Mouse (Mus musculus) MEL (cell line): ENCODE measurements at regions not wholly inside any gene's neighbourhood (a gene's known extent, or its start where the extent isn't known, plus 50 kb on each side); places are given as distances from the start of the nearest gene placed in this dataset.

Source experiments
- DNase-seq: peaks from one replicate; pipeline ENCODE4 v3.0.0; 2011; ENCODE audit warnings: low read depth, low spot score
- H3K27ac ChIP-seq: 2 replicates; pipeline ENCODE4 v1.5.1; 2012; ENCODE audit warnings: low read depth, mild to moderate bottlenecking, control low read depth, low read length, moderate library complexity; ENCODE audit not compliant: control insufficient read depth
- H3K27me3 ChIP-seq, 2 experiments: fragments of 150-350 bp in 1 of 2; sonication (generic) in 1 of 2; 2 replicates each; pipeline ENCODE4 v1.6.1; 2012; ENCODE audit warnings: low read length in 2 of 2, mild to moderate bottlenecking in 2 of 2, improper control_type of control experiment in 1 of 2, moderate library complexity in 1 of 2; ENCODE audit not compliant: insufficient read depth in 2 of 2, control insufficient read depth in 1 of 2
- H3K36me3 ChIP-seq, 2 experiments: 2 replicates each; pipeline ENCODE4 v1.6.1; 2012 to 2014; ENCODE audit warnings: low read length in 2 of 2, improper control_type of control experiment in 1 of 2, inconsistent platforms in 1 of 2, mild to moderate bottlenecking in 1 of 2; ENCODE audit not compliant: insufficient read depth in 2 of 2, control insufficient read depth in 1 of 2
- H3K4me1 ChIP-seq, 2 experiments: fragments of 150-350 bp in 1 of 2; sonication (generic) in 1 of 2; 2 replicates each; pipeline ENCODE4 v1.6.1; 2012; ENCODE audit warnings: low read length in 2 of 2, improper control_type of control experiment in 1 of 2, mild to moderate bottlenecking in 1 of 2; ENCODE audit not compliant: insufficient read depth in 2 of 2, control insufficient read depth in 1 of 2
- H3K4me3 ChIP-seq, 2 experiments: fragments of 150-350 bp in 1 of 2; sonication (generic) in 1 of 2; 2 replicates each; pipeline ENCODE4 v1.5.1; 2012; ENCODE audit warnings: low read depth in 2 of 2, low read length in 2 of 2, mild to moderate bottlenecking in 2 of 2, moderate library complexity in 2 of 2, control low read depth in 1 of 2, improper control_type of control experiment in 1 of 2; ENCODE audit not compliant: control insufficient read depth in 1 of 2, insufficient read depth in 1 of 2
- H3K79me2 ChIP-seq: 2 replicates; pipeline ENCODE4 v1.6.1; 2012; ENCODE audit warnings: mild to moderate bottlenecking, low read length, moderate library complexity; ENCODE audit not compliant: control insufficient read depth, poor library complexity, insufficient read depth
- H3K9ac ChIP-seq: 2 replicates; pipeline ENCODE4 v1.6.1; 2012; ENCODE audit warnings: low read depth, mild to moderate bottlenecking, control low read depth, low read length, moderate library complexity; ENCODE audit not compliant: control insufficient read depth, poor library complexity, severe bottlenecking
- H3K9me3 ChIP-seq: fragments of 150-350 bp; sonication (generic); replicated peaks from 2 replicates; pipeline ENCODE4 v1.6.1; 2012; ENCODE audit warnings: mild to moderate bottlenecking, low read length, improper control_type of control experiment, moderate library complexity; ENCODE audit not compliant: insufficient read depth
- E2F4 ChIP-seq: IDR thresholded peaks from 2 replicates; pipeline ENCODE4 v1.6.1; 2011; ENCODE audit warnings: low read depth, low read length, improper control_type of control experiment, borderline replicate concordance
- EP300 ChIP-seq, 2 experiments: IDR thresholded peaks; 2 replicates each; pipeline ENCODE4 v1.6.1; 2011; ENCODE audit warnings: improper control_type of control experiment in 2 of 2, low read length in 2 of 2, low read depth in 1 of 2, mild to moderate bottlenecking in 1 of 2
- GABPA ChIP-seq: IDR thresholded peaks from 2 replicates; pipeline ENCODE4 v1.6.1; 2012; ENCODE audit warnings: low read depth, mild to moderate bottlenecking, inconsistent platforms, low read length, improper control_type of control experiment, moderate library complexity
- HCFC1 ChIP-seq: IDR thresholded peaks from 2 replicates; pipeline ENCODE4 v1.6.1; 2012; ENCODE audit warnings: low read depth, mild to moderate bottlenecking, inconsistent platforms, low read length, improper control_type of control experiment, moderate library complexity
- MAFK ChIP-seq: IDR thresholded peaks from 2 replicates; pipeline ENCODE4 v1.6.1; 2011; ENCODE audit warnings: low read depth, mild to moderate bottlenecking, low read length, improper control_type of control experiment, borderline replicate concordance
- MAZ ChIP-seq: IDR thresholded peaks from 2 replicates; pipeline ENCODE4 v1.6.1; 2012; ENCODE audit warnings: low read depth, mild to moderate bottlenecking, inconsistent platforms, low read length, improper control_type of control experiment
- MXI1 ChIP-seq: IDR thresholded peaks from 2 replicates; pipeline ENCODE4 v1.6.1; 2011; ENCODE audit warnings: mild to moderate bottlenecking, low read depth, low read length, improper control_type of control experiment
- MYB ChIP-seq: IDR thresholded peaks from 2 replicates; pipeline ENCODE4 v1.6.1; 2011; ENCODE audit warnings: mild to moderate bottlenecking, low read depth, low read length, improper control_type of control experiment
- POLR2A ChIP-seq, 2 experiments: IDR thresholded peaks; 2 replicates each; pipeline ENCODE4 v1.6.1; 2011 to 2012; ENCODE audit warnings: low read length in 2 of 2, mild to moderate bottlenecking in 2 of 2, control low read depth in 1 of 2, improper control_type of control experiment in 1 of 2, low read depth in 1 of 2, moderate library complexity in 1 of 2; ENCODE audit not compliant: control insufficient read depth in 1 of 2, insufficient read depth in 1 of 2, poor library complexity in 1 of 2
- POLR2AphosphoS5 ChIP-seq: IDR thresholded peaks from 2 replicates; pipeline ENCODE4 v1.6.1; 2012; ENCODE audit warnings: low read depth, borderline replicate concordance, mild to moderate bottlenecking, inconsistent platforms, low read length, moderate library complexity, mixed read lengths
- RCOR1 ChIP-seq: IDR thresholded peaks from 2 replicates; pipeline ENCODE4 v1.6.1; 2012; ENCODE audit warnings: low read depth, mild to moderate bottlenecking, inconsistent platforms, low read length, improper control_type of control experiment
- TAL1 ChIP-seq: IDR thresholded peaks from 2 replicates; pipeline ENCODE4 v1.6.1; 2012; ENCODE audit warnings: mild to moderate bottlenecking, inconsistent platforms, low read length, moderate library complexity, mixed read lengths
- TCF12 ChIP-seq: IDR thresholded peaks from 2 replicates; pipeline ENCODE4 v1.6.1; 2014; ENCODE audit warnings: low read depth, mild to moderate bottlenecking, inconsistent platforms, low read length, improper control_type of control experiment, moderate library complexity
- UBTF ChIP-seq: IDR thresholded peaks from 2 replicates; pipeline ENCODE4 v1.6.1; 2012; ENCODE audit warnings: low read depth, mild to moderate bottlenecking, inconsistent platforms, low read length, improper control_type of control experiment, moderate library complexity, borderline replicate concordance; ENCODE audit not compliant: insufficient read depth
- USF1 ChIP-seq: IDR thresholded peaks from 2 replicates; pipeline ENCODE4 v1.6.1; 2014; ENCODE audit warnings: low read depth, mild to moderate bottlenecking, inconsistent platforms, low read length, improper control_type of control experiment, moderate library complexity
- ZC3H11A ChIP-seq: IDR thresholded peaks from 2 replicates; pipeline ENCODE4 v1.6.1; 2012; ENCODE audit warnings: low read depth, mild to moderate bottlenecking, inconsistent platforms, low read length, improper control_type of control experiment
- ZKSCAN1 ChIP-seq: IDR thresholded peaks from 2 replicates; pipeline ENCODE4 v1.6.1; 2012; ENCODE audit warnings: low read depth, mild to moderate bottlenecking, inconsistent platforms, low read length, improper control_type of control experiment, moderate library complexity
- ZMIZ1 ChIP-seq: IDR thresholded peaks from 2 replicates; pipeline ENCODE4 v1.6.1; 2012; ENCODE audit warnings: low read depth, mild to moderate bottlenecking, inconsistent platforms, low read length, improper control_type of control experiment, moderate library complexity

- DNase-seq, result no peak
Measured at GRCm38 (mm10) chr1:88780262-88780661, 78.2 kb upstream of the Arl4c start.

GRCm38 (mm10) chr1:88783083-88783482 lies 81.1 kb upstream of the Arl4c start:
- no peaks in the 10 kb centered on the region for H3K4me1 ChIP-seq
- H3K36me3 ChIP-seq, result no peaks in the 10 kb centered on the region
- no peaks in the 10 kb centered on the region for H3K27me3 ChIP-seq
- no peak overlapping the region for H3K27ac ChIP-seq
- H3K4me3 ChIP-seq, result no peak overlapping the region
- no peaks in the 10 kb centered on the region for H3K79me2 ChIP-seq
- no peak for DNase-seq
- TF ChIP-seq ZMIZ1, result no peak
- TF ChIP-seq TCF12, result no peak
- no peak for TF ChIP-seq UBTF
- no peak for TF ChIP-seq GABPA
- no peak for TF ChIP-seq EP300 (IDR thresholded peaks at IDR 0.05; ENCODE audit: low read depth in 1 of 2, low read length in 2 of 2)
- TF ChIP-seq ZC3H11A, result no peak
- TF ChIP-seq TAL1, result no peak
- no peak for TF ChIP-seq HCFC1
- no peak for TF ChIP-seq MAFK
- TF ChIP-seq ZKSCAN1, result no peak
- TF ChIP-seq POLR2A (IDR thresholded peaks at IDR 0.05; ENCODE audit: control insufficient read depth in 1 of 2, insufficient read depth in 1 of 2, low read depth in 1 of 2, low read length in 2 of 2, poor library complexity in 1 of 2), result no peak
- no peak for TF ChIP-seq E2F4
- TF ChIP-seq MAZ, result no peak
- no peak for TF ChIP-seq POLR2AphosphoS5
- H3K9ac ChIP-seq, result no peak overlapping the region
- H3K9me3 ChIP-seq, result no peaks in the 10 kb centered on the region

More at GRCm38 (mm10) chr1:88780262-88780661, 78.2 kb upstream of the Arl4c start:
- H3K4me1 ChIP-seq, result no peaks in the 10 kb centered on the region
- no peaks in the 10 kb centered on the region for H3K9me3 ChIP-seq
- no peak overlapping the region for H3K4me3 ChIP-seq
- H3K36me3 ChIP-seq, result no peaks in the 10 kb centered on the region
- no peaks in the 10 kb centered on the region for H3K79me2 ChIP-seq
- H3K27me3 ChIP-seq, result no peaks in the 10 kb centered on the region
- no peak for TF ChIP-seq USF1
- no peak overlapping the region for H3K27ac ChIP-seq
- H3K9ac ChIP-seq, result no peak overlapping the region

- no peaks in the 10 kb centered on the region for H3K9me3 ChIP-seq
- TF ChIP-seq HCFC1, result no peak
- TF ChIP-seq MYB, result no peak
- TF ChIP-seq MXI1, result no peak
- no peak for TF ChIP-seq TAL1
- no peak for TF ChIP-seq RCOR1
- no peak overlapping the region for H3K27ac ChIP-seq
Measured at GRCm38 (mm10) chr1:88784866-88785620, 83.0 kb upstream of the Arl4c start.

More at GRCm38 (mm10) chr1:88784866-88785620, 83.0 kb upstream of the Arl4c start:
- Histone ChIP-seq H3K27me3 (no peaks in the 10 kb centered on the region), H3K4me3 (no peak overlapping the region), H3K79me2 (no peaks in the 10 kb centered on the region), H3K9ac (no peak overlapping the region), H3K36me3 (no peaks in the 10 kb centered on the region), H3K4me1 (no peaks in the 10 kb centered on the region)
- no peak for DNase-seq
